Mouse (Mus musculus) midbrain, embryonic 12.5 days (tissue): ENCODE measurements around the gene Gzf1. TPM values are rescaled to one million over a fixed set of nuclear protein-coding genes. Genes with fewer than 3 reads are reported as not detected.

Experiments
- ATAC-seq: fragments of 200-750 bp; cut with Nextera tagmentation; 2 replicates; pipeline ENCODE4 v1.8.0; 2017; ENCODE audit warnings: low read depth, moderate TSS enrichment, moderate library complexity; ENCODE audit not compliant: low FRiP score
- H3K27ac ChIP-seq: fragments of 300-500 bp; sonication (generic); replicated peaks from 2 replicates; pipeline ENCODE4 v1.5.1; 2016; ENCODE audit warnings: mild to moderate bottlenecking
- H3K27me3 ChIP-seq: fragments of 300-500 bp; sonication (generic); 2 replicates; pipeline ENCODE4 v1.6.1; 2016; ENCODE audit warnings: mild to moderate bottlenecking
- H3K36me3 ChIP-seq: fragments of 300-500 bp; sonication (generic); 2 replicates; pipeline ENCODE4 v1.6.1; 2016
- H3K4me1 ChIP-seq: fragments of 300-500 bp; sonication (generic); 2 replicates; pipeline ENCODE4 v1.6.1; 2016
- H3K4me2 ChIP-seq: fragments of 300-500 bp; sonication (generic); replicated peaks from 2 replicates; pipeline ENCODE4 v1.6.1; 2016; ENCODE audit warnings: mild to moderate bottlenecking, moderate library complexity
- H3K4me3 ChIP-seq: fragments of 300-500 bp; sonication (generic); 2 replicates; pipeline ENCODE4 v1.5.1; 2016; ENCODE audit warnings: mild to moderate bottlenecking
- H3K9ac ChIP-seq: fragments of 300-500 bp; sonication (generic); replicated peaks from 2 replicates; pipeline ENCODE4 v1.6.1; 2016; ENCODE audit warnings: mild to moderate bottlenecking, moderate library complexity
- H3K9me3 ChIP-seq: fragments of 300-500 bp; sonication (generic); 2 replicates; pipeline ENCODE4 v1.6.1; 2016; ENCODE audit warnings: mild to moderate bottlenecking
- WGBS: fragments of 180-500 bp; shearing (Covaris S2); methylation state at CpG from one replicate; pipeline ENCODE4 v1.1.7; 2016; 5-methylcytosine and 5-hydroxymethylcytosine counted together
- polyA plus RNA-seq: library from polyadenylated mRNA; unstranded; fragments of >200 nt; fragmentation: Nextera tagmentation; extraction: Ambion mirVana; gene quantifications from 2 replicates; pipeline ENCODE4 v1.2.1, GENCODE M21; 2016

Gzf1 gene
- polyA plus RNA-seq, 1 experiment from 2014 or later = 22.1 TPM

DNA sequence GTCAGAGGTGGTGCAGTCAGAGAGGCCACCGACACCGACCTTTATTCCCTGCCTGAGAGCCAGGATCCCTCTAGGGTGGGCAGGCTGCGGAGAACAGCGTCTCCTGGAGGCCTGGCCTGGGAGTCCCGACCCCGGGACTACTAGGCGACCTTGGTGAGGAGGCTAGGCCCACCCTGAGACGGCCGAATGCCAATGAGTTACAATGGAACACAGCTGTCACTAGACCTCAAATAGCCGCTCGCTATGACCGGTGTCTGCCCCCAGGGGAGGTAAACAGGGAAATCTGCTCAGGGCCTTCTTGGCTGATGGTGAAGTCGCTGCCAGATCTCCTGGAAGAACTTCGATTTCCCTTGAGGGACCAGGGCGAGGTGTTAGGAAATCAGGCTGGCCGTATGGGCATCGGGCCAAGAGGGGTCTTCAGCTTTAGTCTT, 653 bp downstream of the Gzf1 start:
- Histone ChIP-seq H3K9me3 (no peaks in the 10 kb centered on the region), H3K9ac (peak overlapping the region; percentile 85), H3K27ac (peak overlapping the region; percentile 89), H3K4me3 (peak overlapping the region; percentile 77), H3K36me3 (peaks cover 33% of the 10 kb centered on the region), H3K27me3 (no peaks in the 10 kb centered on the region), H3K4me1 (peaks cover 45% of the 10 kb centered on the region), H3K4me2 (peak overlapping the region; percentile 79)
- 11% methylated on average over 17 of the region's 17 CpGs for WGBS
- peak; percentile 68 for ATAC-seq

DNA sequence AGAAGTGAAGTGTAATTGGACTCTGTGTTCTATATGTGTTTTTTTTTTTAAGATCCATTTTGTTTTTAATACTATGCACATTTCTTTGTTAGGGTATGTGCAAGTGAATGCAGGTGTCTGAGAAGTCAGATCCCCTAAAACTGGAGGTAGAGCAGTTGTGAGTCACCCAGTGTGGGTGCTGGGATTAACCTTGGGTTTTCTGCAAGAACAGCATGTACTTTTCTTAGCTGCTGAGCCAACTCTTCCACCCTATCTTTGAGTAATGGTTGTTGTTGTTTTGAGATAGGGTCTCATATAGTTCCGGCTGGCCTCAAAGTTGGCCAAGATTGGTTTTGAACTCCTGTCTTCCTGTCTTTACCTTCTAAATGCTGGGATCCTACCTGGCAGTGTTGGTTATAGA, 2.2 kb downstream of the Gzf1 start:
- Histone ChIP-seq H3K4me3 (no peak overlapping the region), H3K9me3 (no peaks in the 10 kb centered on the region), H3K9ac (no peak overlapping the region), H3K36me3 (peaks cover 42% of the 10 kb centered on the region), H3K4me2 (no peak overlapping the region), H3K4me1 (peaks cover 37% of the 10 kb centered on the region), H3K27me3 (no peaks in the 10 kb centered on the region), H3K27ac (no peak overlapping the region)
- ATAC-seq = no peak
- WGBS = 91% methylated on average over 1 of the region's 1 CpGs

GRCm38 (mm10) chr2:148684972-148685371, 4.1 kb downstream of the Gzf1 start:
- no peak for ATAC-seq
- peaks cover 54% of the 10 kb centered on the region for H3K36me3 ChIP-seq
- H3K4me1 ChIP-seq = peaks cover 19% of the 10 kb centered on the region
- H3K9ac ChIP-seq = no peak overlapping the region
- WGBS = 91% methylated on average over 2 of the region's 2 CpGs
- H3K9me3 ChIP-seq = no peaks in the 10 kb centered on the region
- H3K4me3 ChIP-seq = no peak overlapping the region
- H3K27me3 ChIP-seq = no peaks in the 10 kb centered on the region
- H3K27ac ChIP-seq = no peak overlapping the region
- H3K4me2 ChIP-seq = no peak overlapping the region

GRCm38 (mm10) chr2:148685709-148686108, 4.9 kb downstream of the Gzf1 start:
- H3K27ac ChIP-seq = no peak overlapping the region
- H3K36me3 ChIP-seq = peaks cover 62% of the 10 kb centered on the region
- H3K4me3 ChIP-seq = no peak overlapping the region
- no peak overlapping the region for H3K4me2 ChIP-seq
- peaks cover 14% of the 10 kb centered on the region for H3K4me1 ChIP-seq
- ATAC-seq = no peak
- H3K9me3 ChIP-seq = no peaks in the 10 kb centered on the region
- no peaks in the 10 kb centered on the region for H3K27me3 ChIP-seq
- 94% methylated on average over 3 of the region's 3 CpGs for WGBS
- no peak overlapping the region for H3K9ac ChIP-seq

DNA sequence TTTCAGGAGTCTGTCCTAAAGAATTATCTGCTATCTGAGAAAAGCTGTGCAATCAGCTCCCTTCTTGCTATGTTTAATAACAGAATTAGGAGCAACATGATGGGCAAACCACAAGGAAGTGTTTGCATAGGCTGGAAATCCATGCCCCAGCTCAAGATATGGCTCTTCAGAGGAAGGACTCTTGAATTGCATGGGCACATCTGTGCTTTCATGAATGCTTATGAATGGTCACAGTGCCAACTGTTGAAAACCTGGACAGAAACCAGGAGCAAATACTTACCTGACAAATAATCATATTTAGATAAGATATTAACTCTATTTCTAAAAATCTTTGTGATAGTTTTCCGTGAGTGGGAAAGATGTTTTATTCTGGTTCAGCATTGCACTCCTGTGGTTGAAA, 6.0 kb downstream of the Gzf1 start:
- Histone ChIP-seq H3K9ac (no peak overlapping the region), H3K36me3 (peaks cover 73% of the 10 kb centered on the region)

GRCm38 (mm10) chr2:148687971-148688370, 7.1 kb downstream of the Gzf1 start:
- ATAC-seq = no peak
- Histone ChIP-seq H3K4me2 (no peak overlapping the region), H3K4me3 (no peak overlapping the region), H3K4me1 (0 out of 2 replicates have a peak, but pooled peaks cover 2% of the 10 kb centered on the region), H3K27me3 (no peaks in the 10 kb centered on the region), H3K27ac (no peak overlapping the region), H3K9me3 (no peaks in the 10 kb centered on the region), H3K9ac (no peak overlapping the region), H3K36me3 (peaks cover 81% of the 10 kb centered on the region)
- 96% methylated on average over 5 of the region's 5 CpGs for WGBS

More for the DNA sequence above, 6.0 kb downstream of the Gzf1 start:
- ATAC-seq = no peak
- H3K4me1 ChIP-seq = peaks cover 9% of the 10 kb centered on the region
- no peak overlapping the region for H3K4me3 ChIP-seq
- H3K4me2 ChIP-seq = no peak overlapping the region
- WGBS = 94% methylated on average over 1 of the region's 1 CpGs
- H3K9me3 ChIP-seq = no peaks in the 10 kb centered on the region
- H3K27me3 ChIP-seq = no peaks in the 10 kb centered on the region
- no peak overlapping the region for H3K27ac ChIP-seq

DNA sequence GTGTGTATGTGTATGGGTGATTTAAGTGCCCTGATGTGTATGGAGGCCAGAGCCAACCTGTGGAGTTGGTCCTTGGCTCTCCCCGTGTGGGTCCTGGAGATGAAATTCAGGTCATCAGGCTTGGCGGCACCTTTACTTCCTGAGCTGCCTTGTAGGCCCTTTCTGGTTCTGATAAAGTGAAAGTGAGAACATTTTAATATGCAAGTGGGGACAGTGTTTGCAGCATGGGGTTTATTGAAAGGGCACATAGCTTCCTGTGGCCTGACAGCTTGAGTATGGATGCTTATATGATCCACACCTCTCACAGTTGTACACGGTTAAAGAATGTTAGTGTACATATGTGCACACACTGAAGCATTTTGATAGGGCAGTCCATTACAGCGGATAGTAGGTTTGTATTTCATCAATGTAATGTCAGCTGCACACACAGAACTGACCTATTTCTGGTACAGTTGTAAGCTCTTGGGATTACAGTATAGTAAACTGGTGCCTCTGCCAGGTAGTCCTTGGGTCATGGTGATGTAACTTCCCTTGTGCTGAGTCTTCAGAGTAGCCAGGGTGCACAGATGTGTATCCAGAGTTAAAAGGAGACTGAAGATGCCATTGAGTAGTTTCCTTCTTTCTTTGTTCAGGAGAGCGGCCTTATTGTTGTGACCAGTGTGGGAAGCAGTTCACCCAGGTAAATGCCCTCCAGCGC, 8.8 kb downstream of the Gzf1 start:
- no peak for ATAC-seq
- Histone ChIP-seq H3K4me3 (no peak overlapping the region), H3K27ac (no peak overlapping the region), H3K9me3 (no peaks in the 10 kb centered on the region), H3K4me1 (0 out of 2 replicates have a peak, but pooled peaks cover 2% of the 10 kb centered on the region), H3K4me2 (no peak overlapping the region), H3K9ac (no peak overlapping the region), H3K27me3 (no peaks in the 10 kb centered on the region), H3K36me3 (peaks cover 73% of the 10 kb centered on the region)
- 94% methylated on average over 6 of the region's 6 CpGs for WGBS

GRCm38 (mm10) chr2:148690291-148690690, 9.5 kb downstream of the Gzf1 start:
- H3K9me3 ChIP-seq = no peaks in the 10 kb centered on the region
- no peaks in the 10 kb centered on the region for H3K4me1 ChIP-seq
- no peak overlapping the region for H3K9ac ChIP-seq
- peaks cover 73% of the 10 kb centered on the region for H3K36me3 ChIP-seq
- H3K27ac ChIP-seq = no peak overlapping the region
- no peaks in the 10 kb centered on the region for H3K27me3 ChIP-seq
- WGBS = 93% methylated on average over 3 of the region's 3 CpGs
- H3K4me2 ChIP-seq = no peak overlapping the region
- H3K4me3 ChIP-seq = no peak overlapping the region
- ATAC-seq = no peak

DNA sequence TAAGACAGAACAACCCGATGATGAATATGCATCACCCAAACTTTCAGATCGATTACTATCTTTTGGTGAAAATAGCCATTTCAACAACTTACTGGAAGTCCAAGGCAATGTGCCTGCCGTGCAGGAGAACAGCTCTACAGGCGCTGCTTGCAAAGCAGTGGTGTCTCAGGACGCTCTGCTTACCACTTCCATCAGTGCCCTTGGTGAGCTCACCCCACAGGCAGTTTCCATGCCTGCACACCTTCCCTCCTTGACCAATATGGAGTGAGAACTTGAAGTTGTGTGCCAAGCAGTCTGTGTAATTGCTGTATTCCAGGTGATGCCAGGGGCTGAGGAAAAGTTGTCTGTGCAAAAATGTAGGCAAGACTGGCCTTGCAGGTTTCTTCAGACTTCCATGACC, 10.0 kb downstream of the Gzf1 start:
- no peak for ATAC-seq
- H3K27ac ChIP-seq = no peak overlapping the region
- no peak overlapping the region for H3K4me3 ChIP-seq
- no peak overlapping the region for H3K9ac ChIP-seq
- no peaks in the 10 kb centered on the region for H3K4me1 ChIP-seq
- no peaks in the 10 kb centered on the region for H3K27me3 ChIP-seq
- no peaks in the 10 kb centered on the region for H3K9me3 ChIP-seq
- peaks cover 78% of the 10 kb centered on the region for H3K36me3 ChIP-seq
- WGBS = 94% methylated on average over 5 of the region's 5 CpGs
- H3K4me2 ChIP-seq = no peak overlapping the region

- Histone ChIP-seq H3K36me3 (peaks cover 57% of the 10 kb centered on the region), H3K27me3 (no peaks in the 10 kb centered on the region), H3K9me3 (no peaks in the 10 kb centered on the region), H3K27ac (no peak overlapping the region), H3K4me2 (no peak overlapping the region), H3K9ac (no peak overlapping the region), H3K4me1 (no peaks in the 10 kb centered on the region), H3K4me3 (no peak overlapping the region)
- ATAC-seq = no peak
- WGBS = 94% methylated on average over 5 of the region's 5 CpGs
These were observed 17.7 kb downstream of the Gzf1 start for GRCm38 (mm10) chr2:148698571-148698970.

GRCm38 (mm10) chr2:148706409-148707201, 25.8 kb downstream of the Gzf1 start:
- ATAC-seq = peak; percentile 60
- H3K27me3 ChIP-seq = no peaks in the 10 kb centered on the region
- H3K4me1 ChIP-seq = no peaks in the 10 kb centered on the region
- 75% methylated on average over 15 of the region's 15 CpGs for WGBS
- H3K4me2 ChIP-seq = no peak overlapping the region
- H3K27ac ChIP-seq = no peak overlapping the region
- H3K36me3 ChIP-seq = peaks cover 10% of the 10 kb centered on the region; the same call in 1 of the 2 replicates
- no peaks in the 10 kb centered on the region for H3K9me3 ChIP-seq
- no peak overlapping the region for H3K9ac ChIP-seq
- no peak overlapping the region for H3K4me3 ChIP-seq

- Histone ChIP-seq H3K27me3 (no peaks in the 10 kb centered on the region), H3K9me3 (no peaks in the 10 kb centered on the region), H3K4me3 (no peak overlapping the region), H3K9ac (no peak overlapping the region), H3K27ac (no peak overlapping the region), H3K36me3 (peaks cover 16% of the 10 kb centered on the region; the same call in 1 of the 2 replicates), H3K4me1 (no peaks in the 10 kb centered on the region), H3K4me2 (no peak overlapping the region)
- WGBS = 61% methylated on average over 6 of the region's 6 CpGs
- ATAC-seq = peak; percentile 38; the same call in 1 of the 2 replicates
These were observed 26.3 kb downstream of the Gzf1 start for GRCm38 (mm10) chr2:148707202-148707530.
